Mouse (Mus musculus) right cerebral cortex, postnatal 25 days (tissue): Measurements from ENCODE around the gene Hsd17b13.
"Not testable (repeated sequence)": the region's sequence is repeated elsewhere in the genome, so short reads cannot be mapped to it uniquely, and the experiment has no call there.

Source experiments
- DNase-seq: peaks from one replicate; pipeline ENCODE4 v3.0.0; 2022

The Hsd17b13 gene

GRCm38 (mm10) chr5:103977297-103977696 is at the start of gene Hsd17b13:
Gene Hsd17b13, minus strand, starts transcription at chr5:103977410.
- DNase-seq: no peak

- DNase-seq: no peak
Measured at GRCm38 (mm10) chr5:104025245-104025854, 48.1 kb upstream of the Hsd17b13 start.

- DNase-seq: no peak
Measured at GRCm38 (mm10) chr5:104024762-104025161, 47.6 kb upstream of the Hsd17b13 start.

- not testable (repeated sequence) for DNase-seq
Measured at GRCm38 (mm10) chr5:104024193-104024592, 47.0 kb upstream of the Hsd17b13 start.

- DNase-seq: no peak
Measured at GRCm38 (mm10) chr5:104023289-104024020, 46.2 kb upstream of the Hsd17b13 start.

GRCm38 (mm10) chr5:104022558-104022957 is 45.3 kb upstream of the Hsd17b13 start:
- DNase-seq: no peak

GRCm38 (mm10) chr5:104021597-104022378 is 44.6 kb upstream of the Hsd17b13 start, which contains the start of gene Hsd17b11:
Gene Hsd17b11, minus strand, starts transcription at chr5:104021919.
- peak; percentile 71 for DNase-seq

- no peak for DNase-seq
Measured at GRCm38 (mm10) chr5:104011419-104011818, 34.2 kb upstream of the Hsd17b13 start.

GRCm38 (mm10) chr5:104010261-104010660 is 33.1 kb upstream of the Hsd17b13 start:
- no peak for DNase-seq

- no peak for DNase-seq
Measured at GRCm38 (mm10) chr5:104009421-104009820, 32.2 kb upstream of the Hsd17b13 start.

GRCm38 (mm10) chr5:104007801-104008200 is 30.6 kb upstream of the Hsd17b13 start:
- no peak for DNase-seq

- no peak for DNase-seq
Measured at GRCm38 (mm10) chr5:104006811-104007210, 29.6 kb upstream of the Hsd17b13 start.

- DNase-seq: no peak
Measured at GRCm38 (mm10) chr5:104003955-104004354, 26.7 kb upstream of the Hsd17b13 start.

GRCm38 (mm10) chr5:104003256-104003931 is 26.2 kb upstream of the Hsd17b13 start:
- DNase-seq: no peak

GRCm38 (mm10) chr5:104002549-104003255 is 25.5 kb upstream of the Hsd17b13 start:
- no peak for DNase-seq

GRCm38 (mm10) chr5:103999738-104000137 is 22.5 kb upstream of the Hsd17b13 start:
- DNase-seq: peak; percentile 67

GRCm38 (mm10) chr5:103998739-103999138 is 21.5 kb upstream of the Hsd17b13 start:
- DNase-seq: no peak

GRCm38 (mm10) chr5:103995181-103995580 is 18.0 kb upstream of the Hsd17b13 start:
- DNase-seq: no peak

GRCm38 (mm10) chr5:103994669-103995068 is 17.5 kb upstream of the Hsd17b13 start:
- DNase-seq: no peak

- no peak for DNase-seq
Measured at GRCm38 (mm10) chr5:103993601-103994000, 16.4 kb upstream of the Hsd17b13 start.

- no peak for DNase-seq
Measured at GRCm38 (mm10) chr5:103992831-103993230, 15.6 kb upstream of the Hsd17b13 start.
